Mouse (Mus musculus) brain, embryonic 14.5 days (tissue): ENCODE measurements around the gene Ccer2.

ENCODE experiments used
- CTCF ChIP-seq: fragments of 200-500 bp; IDR thresholded peaks from 2 replicates; pipeline ENCODE4 v1.5.1; 2012; ENCODE audit warnings: inconsistent platforms, mild to moderate bottlenecking, moderate library complexity, borderline replicate concordance; ENCODE audit not compliant: insufficient read depth, insufficient read length; ENCODE audit errors: extremely low read depth
- POLR2A ChIP-seq: fragments of 200-500 bp; IDR thresholded peaks from 2 replicates; pipeline ENCODE4 v1.6.1; 2012; ENCODE audit warnings: mild to moderate bottlenecking, inconsistent platforms, borderline replicate concordance; ENCODE audit not compliant: poor library complexity, insufficient read depth, insufficient read length, severe bottlenecking; ENCODE audit errors: extremely low read depth

DNA sequence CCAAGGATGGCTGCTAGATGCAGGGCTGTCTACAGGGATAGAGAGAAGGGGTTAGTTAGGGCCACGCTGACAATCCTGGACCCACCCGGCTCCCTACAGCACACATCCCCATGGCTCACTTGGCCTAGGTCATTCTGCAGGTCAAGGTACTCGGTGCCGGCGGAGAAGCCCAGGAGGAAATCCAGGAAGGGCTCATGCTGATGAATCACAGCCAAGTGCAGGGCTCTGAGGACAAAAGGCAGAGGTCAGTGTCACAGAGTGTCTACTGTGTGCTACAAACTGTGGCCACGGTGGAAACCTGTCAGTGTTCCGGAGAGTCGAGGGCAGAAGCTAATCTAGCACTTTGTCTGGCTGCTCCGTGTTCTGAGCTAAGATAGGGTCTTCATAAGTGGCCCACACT lies 5.9 kb downstream of the Ccer2 start:
- TF ChIP-seq POLR2A (no peak), CTCF (no peak)
